9 mouse cellular contexts compared by ENCODE assay signal in the genomic region with DNA sequence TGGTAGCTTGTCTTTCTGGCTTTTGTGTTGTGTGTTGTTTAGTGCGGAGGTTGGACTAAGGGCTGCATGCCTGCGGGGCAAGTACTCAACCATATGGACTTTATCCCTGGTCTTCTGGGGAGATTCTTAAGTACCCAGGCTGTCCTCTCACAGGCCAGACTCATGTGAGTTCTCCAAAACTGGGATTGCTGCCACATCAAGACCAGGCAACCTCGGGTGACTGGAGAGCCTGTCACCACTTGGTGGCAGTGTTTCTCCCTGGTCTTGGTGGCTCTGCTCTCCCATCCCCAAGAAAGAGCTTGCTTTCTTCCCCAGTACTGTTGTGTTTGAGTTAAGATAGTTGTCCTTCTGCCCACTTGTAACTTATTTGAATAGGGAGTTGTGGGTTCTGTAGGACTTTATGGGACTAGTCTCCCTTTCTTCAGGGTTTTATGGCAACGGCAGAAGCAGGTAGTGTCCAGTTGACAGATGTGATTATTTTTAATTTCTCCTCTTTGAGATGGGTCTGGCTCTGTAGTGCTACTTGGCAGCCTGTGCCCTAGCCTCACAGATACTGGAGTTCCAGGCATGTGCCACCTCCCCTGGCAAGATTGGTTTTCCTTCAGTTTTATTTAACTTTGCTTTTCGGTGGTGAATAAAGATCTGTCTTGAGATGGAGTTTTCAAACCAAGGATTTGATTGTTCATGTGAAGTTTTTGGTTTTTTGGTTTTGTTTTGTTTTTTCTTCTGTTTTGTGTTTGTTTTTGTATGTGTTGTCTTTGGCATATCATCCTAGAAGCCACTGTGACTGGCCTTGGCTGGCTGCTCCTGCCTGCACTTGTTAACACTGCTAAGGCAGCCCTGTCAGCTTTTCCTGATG.
DNase-seq lines count a peak whose midpoint lies in the region; ATAC-seq and TF ChIP-seq lines count a peak whose summit lies in the region.
"Had no signal": no experiment of that assay in that cellular context is flagged by ENCODE, and none has a peak within 500 bp of the region (broad histone marks: within the 10 kb centered on the region; RNA-seq: fewer than 3 reads in every experiment).

No protein-coding gene starts in this region.

- H3K4me3 ChIP-seq in C2C12 (ENCODE audit: insufficient read depth, poor library complexity, severe bottlenecking) = no peak overlapping the region
- no peak overlapping the region for H3K4me3 ChIP-seq in embryonic facial prominence, embryonic 15.5 days (replicated peaks)
- no peak overlapping the region for H3K4me3 ChIP-seq in heart, embryonic 10.5 days
- H3K4me3 ChIP-seq in kidney, embryonic 14.5 days (ENCODE audit: low read length) = no peak overlapping the region
- H3K4me3 ChIP-seq in limb, embryonic 15.5 days = no peak overlapping the region
- no peak overlapping the region for H3K4me3 ChIP-seq in midbrain, postnatal 0 days (ENCODE audit: low read depth, low read length)
- H3K4me3 ChIP-seq: embryonic facial prominence, embryonic 13.5 days had no signal

- H3K9me3 ChIP-seq in embryonic facial prominence, embryonic 15.5 days (replicated peaks) = no peaks in the 10 kb centered on the region
- no peaks in the 10 kb centered on the region for H3K9me3 ChIP-seq in heart, embryonic 10.5 days
- H3K9me3 ChIP-seq in kidney, embryonic 14.5 days (ENCODE audit: control insufficient read depth, low read length) = no peaks in the 10 kb centered on the region
- no peaks in the 10 kb centered on the region for H3K9me3 ChIP-seq in limb, embryonic 15.5 days
- H3K9me3 ChIP-seq in midbrain, postnatal 0 days (ENCODE audit: low read length) = no peaks in the 10 kb centered on the region
- H3K9me3 ChIP-seq: embryonic facial prominence, embryonic 13.5 days had no signal

- peak; percentile 41; the same call in 1 of the 2 replicates for ATAC-seq in embryonic facial prominence, embryonic 15.5 days (ENCODE audit: insufficient number of reproducible peaks, low FRiP score, low TSS enrichment, low read depth)
- peak; percentile 59 for ATAC-seq in kidney, embryonic 14.5 days (ENCODE audit: low FRiP score, low TSS enrichment)
- ATAC-seq in limb, embryonic 15.5 days (ENCODE audit: insufficient number of reproducible peaks, low FRiP score, low TSS enrichment, low read depth) = peak; percentile 52; the same call in 1 of the 2 replicates
- peak; percentile 59; the same call in 1 of the 2 replicates for ATAC-seq in midbrain, postnatal 0 days (ENCODE audit: low FRiP score)

- 61% methylated on average over 5 of the region's 5 CpGs for WGBS in embryonic facial prominence, embryonic 15.5 days
- WGBS in heart, embryonic 10.5 days = 64% methylated on average over 5 of the region's 5 CpGs
- 60% methylated on average over 5 of the region's 5 CpGs for WGBS in kidney, embryonic 14.5 days
- 61% methylated on average over 5 of the region's 5 CpGs for WGBS in limb, embryonic 15.5 days
- WGBS in midbrain, postnatal 0 days = 62% methylated on average over 5 of the region's 5 CpGs

- H3K4me1 ChIP-seq in embryonic facial prominence, embryonic 15.5 days = peaks cover 5% of the 10 kb centered on the region; the same call in 1 of the 2 replicates
- H3K4me1 ChIP-seq in heart, embryonic 10.5 days = peaks cover 15% of the 10 kb centered on the region
- peaks cover 8% of the 10 kb centered on the region; the same call in 1 of the 2 replicates for H3K4me1 ChIP-seq in kidney, embryonic 14.5 days (ENCODE audit: control insufficient read depth, insufficient read depth, low read length)
- H3K4me1 ChIP-seq in limb, embryonic 15.5 days = peaks cover 10% of the 10 kb centered on the region; the same call in 1 of the 2 replicates
- no peaks in the 10 kb centered on the region for H3K4me1 ChIP-seq in midbrain, postnatal 0 days (ENCODE audit: insufficient read depth, low read length)
- H3K4me1 ChIP-seq: embryonic facial prominence, embryonic 13.5 days had no signal

- peaks cover 28% of the 10 kb centered on the region for H3K36me3 ChIP-seq in C2C12 (ENCODE audit: control insufficient read depth, insufficient read depth)
- peaks cover 7% of the 10 kb centered on the region; the same call in 1 of the 2 replicates for H3K36me3 ChIP-seq in embryonic facial prominence, embryonic 15.5 days
- H3K36me3 ChIP-seq in heart, embryonic 10.5 days = peaks cover 46% of the 10 kb centered on the region
- H3K36me3 ChIP-seq in kidney, embryonic 14.5 days (ENCODE audit: control insufficient read depth, insufficient read depth, low read length) = peaks cover 26% of the 10 kb centered on the region; the same call in 1 of the 2 replicates
- peaks cover 21% of the 10 kb centered on the region for H3K36me3 ChIP-seq in limb, embryonic 15.5 days
- no peaks in the 10 kb centered on the region for H3K36me3 ChIP-seq in midbrain, postnatal 0 days (ENCODE audit: insufficient read depth, low read length)

- peak; percentile 77 for TF ChIP-seq CTCF in C2C12 (IDR thresholded peaks at IDR 0.05; ENCODE audit: control insufficient read depth, insufficient read depth, insufficient read length)
- TF ChIP-seq CTCF in midbrain, postnatal 0 days (IDR thresholded peaks at IDR 0.05) = peak; percentile 93

- no peak overlapping the region for H3K4me2 ChIP-seq in embryonic facial prominence, embryonic 15.5 days (replicated peaks)
- no peak overlapping the region for H3K4me2 ChIP-seq in kidney, embryonic 14.5 days (replicated peaks; ENCODE audit: low read depth, low read length)
- no peak overlapping the region for H3K4me2 ChIP-seq in limb, embryonic 15.5 days
- H3K4me2 ChIP-seq in midbrain, postnatal 0 days (ENCODE audit: low read depth, low read length, poor library complexity, severe bottlenecking) = no peak overlapping the region
- H3K4me2 ChIP-seq: embryonic facial prominence, embryonic 13.5 days had no signal

- H3K79me3 ChIP-seq in C2C12 (ENCODE audit: low read depth) = no peaks in the 10 kb centered on the region

- H3ac ChIP-seq in C2C12 (ENCODE audit: control insufficient read depth, insufficient read length, low read depth) = no peak overlapping the region

- no peak overlapping the region for H3K9ac ChIP-seq in embryonic facial prominence, embryonic 15.5 days
- H3K9ac ChIP-seq in kidney, embryonic 14.5 days (ENCODE audit: low read depth, low read length) = no peak overlapping the region
- no peak overlapping the region for H3K9ac ChIP-seq in limb, embryonic 15.5 days
- no peak overlapping the region for H3K9ac ChIP-seq in midbrain, postnatal 0 days (replicated peaks; ENCODE audit: low read length, poor library complexity, severe bottlenecking)
- H3K9ac ChIP-seq: embryonic facial prominence, embryonic 13.5 days had no signal

- no peaks in the 10 kb centered on the region for H3K79me2 ChIP-seq in C2C12 (ENCODE audit: control insufficient read depth, insufficient read depth)

- no peaks in the 10 kb centered on the region for H3K27me3 ChIP-seq in C2C12 (ENCODE audit: control insufficient read depth, insufficient read depth, insufficient read length)
- no peaks in the 10 kb centered on the region for H3K27me3 ChIP-seq in embryonic facial prominence, embryonic 15.5 days
- no peaks in the 10 kb centered on the region for H3K27me3 ChIP-seq in heart, embryonic 10.5 days (ENCODE audit: insufficient read depth, poor library complexity, severe bottlenecking)
- no peaks in the 10 kb centered on the region for H3K27me3 ChIP-seq in kidney, embryonic 14.5 days (ENCODE audit: control insufficient read depth, insufficient read depth, low read length)
- no peaks in the 10 kb centered on the region for H3K27me3 ChIP-seq in limb, embryonic 15.5 days
- H3K27me3 ChIP-seq in midbrain, postnatal 0 days (ENCODE audit: insufficient read depth, low read length) = no peaks in the 10 kb centered on the region
- H3K27me3 ChIP-seq: embryonic facial prominence, embryonic 13.5 days had no signal

- H3K27ac ChIP-seq in embryonic facial prominence, embryonic 15.5 days (replicated peaks) = peak overlapping the region; percentile 40; the same call in 1 of the 2 replicates
- H3K27ac ChIP-seq in heart, embryonic 10.5 days = peak overlapping the region; percentile 65; the same call in 1 of the 2 replicates
- no peak overlapping the region for H3K27ac ChIP-seq in kidney, embryonic 14.5 days (ENCODE audit: low read depth, low read length)
- no peak overlapping the region for H3K27ac ChIP-seq in limb, embryonic 15.5 days
- H3K27ac ChIP-seq in midbrain, postnatal 0 days (ENCODE audit: low read depth, low read length) = no peak overlapping the region
- H3K27ac ChIP-seq: embryonic facial prominence, embryonic 13.5 days had no signal

- peak; percentile 82 to 89 for DNase-seq in adrenal gland, postnatal 36 days
- no peak for DNase-seq in heart, embryonic 10.5 days (ENCODE audit: low spot score)
- DNase-seq in midbrain, postnatal 0 days (ENCODE audit: low spot score) = peak; percentile 91
- DNase-seq in spleen, postnatal 36 days (ENCODE audit: low spot score in 2 of 2) = peak; percentile 64 to 66

TF ChIP-seq in C2C12, 6 proteins besides CTCF, POLR2A, EP300 and RAD21:
- TF ChIP-seq MAX (IDR thresholded peaks at IDR 0.05) = no peak
- no peak for TF ChIP-seq USF1 (IDR thresholded peaks at IDR 0.05; ENCODE audit: low read depth)
- TF ChIP-seq MYOD1 (IDR thresholded peaks at IDR 0.05; ENCODE audit: control insufficient read depth, insufficient read length, low read depth) = no peak
- TF ChIP-seq CEBPB (IDR thresholded peaks at IDR 0.05; ENCODE audit: low read depth) = no peak
- TF ChIP-seq FOSL1 (IDR thresholded peaks at IDR 0.05; ENCODE audit: insufficient read depth, low read length, poor library complexity, severe bottlenecking) = no peak
- no peak for TF ChIP-seq MYOG (IDR thresholded peaks at IDR 0.05; ENCODE audit: control insufficient read depth, extremely low read depth, insufficient read length)

Comparison
In these comparisons a context has a peak if more than half of its experiments do, and no peak if none do; other contexts are left out.
1. H3K27ac ChIP-seq: peak in embryonic facial prominence, embryonic 15.5 days (single experiment) and heart, embryonic 10.5 days (single experiment); none in kidney, embryonic 14.5 days (single experiment), limb, embryonic 15.5 days (single experiment) and midbrain, postnatal 0 days (single experiment).
2. Peak in every context shown above with its lines, with median percentiles within 50 percentile points of each other: ATAC-seq.